Mouse (Mus musculus) megakaryocyte, adult 5-6 weeks (primary cell): ENCODE measurements around the gene Cdc42. TPM values are rescaled to one million over a fixed set of nuclear protein-coding genes. Genes with fewer than 3 reads are reported as not detected.

Experiments used
- ATAC-seq: 2 replicates; pipeline ENCODE4 v1.8.0; 2016; ENCODE audit warnings: mild to moderate bottlenecking, inconsistent platforms; ENCODE audit not compliant: poor library complexity, severe bottlenecking
- total RNA-seq, 2 experiments: library from RNA; stranded (forward) in 1 of 2; stranded (reverse) in 1 of 2; fragments of 153-499, 151-499 nt in 1 of 2; fragments of 221-1000, 200-1000 nt in 1 of 2; gene quantifications; 2 replicates each; pipeline versions ENCODE4 v1.2.3 to v1.2.4; 2015 to 2017

The Cdc42 gene
- total RNA-seq (2015) (1,134 and 1,141 TPM in 2 replicates), total RNA-seq (2017) (1,082 and 1,090 TPM in 2 replicates)

GRCm38 (mm10) chr4:137357517-137358254, at the start of gene Cdc42:
Gene Cdc42, minus strand, starts transcription at chr4:137357720.
- peak; percentile 94 for ATAC-seq

DNA sequence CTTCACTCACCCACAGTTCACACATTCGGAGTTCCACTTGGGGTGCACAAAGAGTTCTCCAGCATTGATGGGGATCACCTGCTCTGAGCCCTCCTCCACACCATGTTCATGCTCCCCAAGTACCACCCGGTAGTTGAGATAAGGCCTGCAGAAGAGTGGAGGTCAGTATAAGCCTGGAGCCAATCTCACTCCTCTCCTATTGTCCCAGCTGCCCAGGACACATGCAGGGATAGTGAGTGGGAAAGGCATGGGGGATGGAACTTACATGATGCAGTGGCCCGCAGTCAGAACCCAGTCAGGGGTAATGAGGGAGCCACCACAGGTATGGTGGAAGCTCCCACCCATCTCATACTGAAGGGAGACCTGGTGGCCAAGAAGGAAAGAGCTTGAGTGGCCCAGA, 48.1 kb upstream of the Cdc42 start:
- ATAC-seq, result no peak

- no peak for ATAC-seq
Measured at GRCm38 (mm10) chr4:137396641-137397525, 39.4 kb upstream of the Cdc42 start.

- ATAC-seq, result no peak
Measured at GRCm38 (mm10) chr4:137393378-137394135, 36.0 kb upstream of the Cdc42 start.

- no peak for ATAC-seq
Measured at GRCm38 (mm10) chr4:137392874-137393273, 35.4 kb upstream of the Cdc42 start.

GRCm38 (mm10) chr4:137391287-137391686, 33.8 kb upstream of the Cdc42 start:
- no peak for ATAC-seq

- no peak for ATAC-seq
Measured at GRCm38 (mm10) chr4:137390196-137390595, 32.7 kb upstream of the Cdc42 start.

DNA sequence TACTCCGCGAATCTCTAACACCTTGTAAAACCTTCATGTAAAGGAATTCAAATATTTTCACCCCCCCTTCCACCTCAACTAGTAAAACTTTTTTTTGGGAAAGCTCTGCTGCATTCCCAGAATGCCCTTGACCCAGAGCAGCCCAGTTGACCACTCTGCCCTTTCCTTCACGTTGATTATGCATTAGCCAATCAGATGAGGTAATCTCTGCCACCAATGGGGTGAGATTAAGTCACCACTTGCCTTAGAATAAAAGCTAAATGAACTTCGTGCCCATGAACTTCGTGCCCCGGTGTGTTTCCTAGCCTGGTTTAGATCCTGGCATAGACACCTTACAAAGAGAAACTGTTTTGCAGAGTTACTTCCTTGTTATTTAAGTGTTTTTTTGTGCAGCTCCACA, 31.5 kb upstream of the Cdc42 start:
- peak; percentile 28 for ATAC-seq

GRCm38 (mm10) chr4:137388059-137388794, 30.7 kb upstream of the Cdc42 start:
- ATAC-seq, result peak; percentile 87

GRCm38 (mm10) chr4:137387482-137388058, 30.1 kb upstream of the Cdc42 start:
- peak; percentile 1; the same call in 1 of the 2 replicates for ATAC-seq

DNA sequence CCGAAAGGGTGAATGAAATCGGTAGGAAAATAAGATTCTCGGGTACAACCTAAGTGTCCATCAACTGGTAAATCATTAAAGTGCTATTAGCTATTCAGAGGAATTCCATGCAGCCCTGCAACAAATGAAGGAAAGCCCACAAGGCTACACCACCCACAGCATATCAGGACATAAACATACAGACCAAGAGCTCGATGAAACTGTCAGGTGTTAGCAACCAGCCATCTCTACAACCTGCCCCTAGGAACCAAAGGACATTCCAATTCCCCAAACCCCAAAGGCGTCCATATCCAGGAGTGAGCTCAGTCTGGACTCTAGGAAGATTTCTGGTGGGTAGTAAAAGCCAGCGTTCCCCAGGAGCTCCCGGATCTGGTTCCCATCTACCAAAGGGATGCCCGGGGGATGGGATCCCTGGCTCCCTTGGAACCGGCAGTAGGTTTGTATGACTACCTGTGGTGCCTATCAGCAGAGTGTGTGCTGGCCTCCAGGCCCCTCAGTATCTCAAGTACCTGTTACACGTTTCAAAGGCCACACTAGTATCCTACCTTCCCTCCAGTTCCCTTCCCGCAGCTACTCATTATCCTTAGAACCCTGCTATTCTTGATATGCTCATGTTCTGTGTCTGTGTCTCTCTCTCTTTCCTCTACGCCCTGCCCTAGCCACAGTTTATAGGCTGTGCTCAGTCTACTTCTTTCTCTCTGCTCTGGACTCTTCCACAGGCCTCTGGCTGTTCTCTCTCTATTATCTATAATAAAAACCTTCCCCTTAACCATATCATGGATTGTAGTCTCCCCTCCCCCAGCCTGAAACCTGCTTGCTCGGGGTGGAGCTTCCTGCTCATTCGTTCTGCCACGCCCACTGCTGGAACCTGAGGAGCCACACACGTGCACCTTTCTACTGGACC, 23.4 kb upstream of the Cdc42 start:
- ATAC-seq, result 0 out of 2 replicates have a peak, but pooled peaks have one; percentile 21

DNA sequence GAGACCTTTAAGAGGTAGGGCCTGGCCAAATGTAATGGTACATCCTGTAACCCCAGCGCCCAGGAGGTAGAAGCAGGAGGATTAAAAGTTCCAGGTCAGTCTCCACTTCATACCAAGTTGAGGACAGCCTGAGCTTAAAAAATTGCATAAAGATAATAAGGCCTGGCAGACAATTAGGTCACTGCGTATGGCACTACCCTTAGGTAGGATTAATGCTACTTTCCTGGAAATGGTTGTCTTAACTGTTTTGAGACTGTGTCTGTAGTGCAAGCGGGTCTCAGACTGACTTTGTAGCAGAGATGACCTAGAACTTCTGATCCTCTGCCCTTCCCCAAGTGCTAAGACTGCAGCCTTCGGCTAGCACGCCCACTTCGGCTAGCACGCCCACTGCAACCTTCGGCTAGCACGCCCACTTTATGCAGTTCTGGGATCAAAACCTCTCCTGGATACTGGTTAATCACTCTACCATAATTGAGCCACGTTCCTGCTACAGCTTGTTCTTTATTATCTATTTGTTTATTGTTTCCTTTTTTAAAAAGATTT, 22.3 kb upstream of the Cdc42 start:
- no peak for ATAC-seq

- ATAC-seq, result no peak
Measured at GRCm38 (mm10) chr4:137379085-137379484, 21.6 kb upstream of the Cdc42 start.

- no peak for ATAC-seq
Measured at GRCm38 (mm10) chr4:137377526-137378304, 20.2 kb upstream of the Cdc42 start.

DNA sequence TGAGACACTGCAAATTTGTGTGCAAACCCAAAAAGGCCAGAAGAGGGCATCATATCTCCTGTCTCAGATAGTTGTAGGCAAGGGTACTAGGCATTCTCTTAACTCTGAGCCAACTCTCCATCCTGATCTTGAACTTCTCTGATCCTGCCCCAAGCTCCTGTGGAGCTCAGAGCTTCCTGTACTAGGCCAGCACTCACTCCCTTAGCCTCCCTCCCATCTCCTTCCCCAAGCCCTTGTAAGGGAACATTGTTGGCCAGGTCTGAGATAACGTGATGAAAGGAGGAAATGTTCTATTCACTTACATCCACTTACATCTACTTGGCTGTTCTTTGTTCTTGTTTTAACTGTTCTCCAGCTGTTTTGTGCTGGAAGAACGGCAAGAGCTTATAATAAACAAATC, 19.3 kb upstream of the Cdc42 start:
- no peak for ATAC-seq

- ATAC-seq, result no peak
Measured at GRCm38 (mm10) chr4:137375314-137376278, 18.1 kb upstream of the Cdc42 start.

- peak; percentile 79 for ATAC-seq
Measured at GRCm38 (mm10) chr4:137373711-137374110, 16.2 kb upstream of the Cdc42 start.
